Mouse (Mus musculus): ENCODE measurements around the gene Cd9.

Gene Cd9

DNA sequence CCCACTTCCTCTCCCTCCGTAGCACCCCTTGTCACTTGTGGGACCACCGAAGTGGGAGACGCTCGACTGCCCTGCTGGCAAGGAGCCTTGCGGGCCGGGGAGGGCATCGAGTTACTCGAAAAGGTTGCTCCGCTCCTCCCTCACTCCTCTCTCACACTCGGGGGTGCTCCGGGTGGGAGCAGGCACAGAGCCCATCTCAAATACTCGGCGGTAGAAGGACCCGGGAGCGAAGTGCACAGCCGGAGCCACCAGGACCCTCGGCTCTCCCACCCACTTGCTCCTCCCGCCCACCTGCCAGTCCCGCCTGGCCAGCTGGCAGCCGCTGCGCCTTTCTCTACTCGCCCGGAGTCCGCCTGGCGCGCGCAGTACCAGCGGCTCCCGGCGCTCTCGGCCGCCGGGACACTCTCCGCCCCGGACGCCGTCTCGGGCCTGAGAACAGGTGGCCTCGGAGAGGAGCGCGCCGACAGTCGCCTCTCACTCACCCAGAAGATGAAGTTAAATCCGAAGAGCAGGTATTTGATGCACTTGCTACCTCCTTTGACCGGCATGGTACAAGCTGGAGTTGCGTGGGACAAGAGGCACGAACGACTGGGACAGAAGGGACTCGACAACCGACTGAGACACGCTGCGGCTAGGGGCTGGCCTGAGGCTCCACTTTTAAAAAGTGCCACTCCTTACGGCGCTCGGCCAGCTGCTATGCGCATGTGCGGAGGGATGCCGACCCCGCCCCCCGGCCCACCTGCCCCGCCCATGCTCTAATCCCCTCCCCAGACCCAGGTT, at the start of gene Cd9:
Cd9 (minus strand) TSS at position 700 of the 780 bp plus-strand sequence.
- peak; percentile 88 for DNase-seq (ENCODE audit: inconsistent ontology term)

DNA sequence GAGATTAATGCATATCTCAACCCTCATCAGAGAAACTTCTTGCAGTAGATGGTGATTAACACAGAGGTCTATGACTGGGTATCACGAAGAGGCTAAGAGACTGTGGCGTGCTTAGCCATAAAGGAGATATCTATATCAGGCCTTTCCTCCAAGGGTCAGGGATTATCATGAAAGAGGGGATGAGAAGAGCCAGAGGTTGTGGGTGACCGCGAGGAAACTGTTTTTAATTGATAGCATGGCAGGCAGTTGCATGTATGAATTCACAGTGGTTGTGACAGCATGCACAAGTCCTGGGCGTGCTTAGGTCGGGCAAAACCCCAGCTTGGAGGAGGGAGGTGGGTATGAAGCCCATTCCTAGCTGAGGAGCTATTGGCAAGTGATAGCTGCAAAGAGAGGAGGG, 46.7 kb upstream of the Cd9 start:
- DNase-seq (ENCODE audit: inconsistent ontology term), result no peak

DNA sequence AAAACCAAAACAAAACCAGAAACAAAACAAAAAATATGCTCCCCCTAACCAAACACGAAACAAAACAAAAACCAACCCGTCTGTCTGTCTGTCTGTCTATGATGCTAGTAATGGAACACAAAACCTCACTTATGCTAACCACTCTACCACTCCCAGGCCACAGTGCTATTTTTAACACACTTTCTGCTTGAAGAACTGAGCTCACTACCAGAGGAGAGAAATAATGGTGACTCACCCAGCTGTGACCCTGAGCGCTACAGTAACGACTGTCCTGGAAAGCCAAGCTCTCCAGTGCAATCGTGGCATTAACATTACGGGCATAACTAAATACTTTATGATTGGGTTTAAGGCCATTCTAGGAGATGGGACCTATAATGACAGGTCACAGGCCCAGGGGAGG, 46.2 kb upstream of the Cd9 start:
- no peak for DNase-seq (ENCODE audit: inconsistent ontology term)

DNA sequence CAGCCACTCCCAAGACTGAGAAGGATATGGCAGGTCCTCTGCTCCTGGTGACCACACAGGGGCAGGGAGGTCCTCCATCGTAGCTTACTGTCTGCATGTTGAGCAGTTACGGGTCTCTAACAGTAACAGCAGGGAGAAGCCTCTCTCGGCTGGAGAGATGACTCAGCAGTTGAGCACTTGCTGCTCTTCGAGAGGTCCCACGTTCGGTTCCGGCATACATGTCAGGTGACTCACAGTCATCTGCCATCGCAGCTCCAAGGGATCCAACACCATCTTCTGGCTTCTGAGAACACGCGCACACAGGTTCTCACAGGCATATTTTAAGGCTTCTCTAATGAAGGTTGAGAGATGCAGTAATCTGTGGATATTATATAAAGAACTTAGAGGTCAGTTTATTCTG, 45.6 kb upstream of the Cd9 start:
- no peak for DNase-seq (ENCODE audit: inconsistent ontology term)

DNA sequence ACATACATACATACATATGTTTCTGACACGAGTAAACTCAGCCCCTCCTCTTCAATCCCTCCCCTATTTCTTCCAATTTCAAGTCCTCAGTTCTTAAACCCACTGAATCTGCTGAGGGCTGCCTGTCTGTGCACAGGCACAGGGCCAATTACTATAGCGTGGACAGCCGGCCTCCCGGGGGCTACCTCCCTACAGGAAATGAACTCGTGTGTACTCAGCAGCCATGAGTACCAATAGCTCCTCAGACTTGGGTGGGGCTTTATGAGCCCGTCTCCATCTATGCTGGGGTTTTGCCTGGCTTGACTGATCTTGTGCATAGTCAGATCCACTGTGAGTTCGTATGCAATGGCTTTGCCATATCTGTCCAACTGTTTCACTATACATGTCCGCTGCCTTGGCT, 44.8 kb upstream of the Cd9 start:
- no peak for DNase-seq (ENCODE audit: inconsistent ontology term)

DNA sequence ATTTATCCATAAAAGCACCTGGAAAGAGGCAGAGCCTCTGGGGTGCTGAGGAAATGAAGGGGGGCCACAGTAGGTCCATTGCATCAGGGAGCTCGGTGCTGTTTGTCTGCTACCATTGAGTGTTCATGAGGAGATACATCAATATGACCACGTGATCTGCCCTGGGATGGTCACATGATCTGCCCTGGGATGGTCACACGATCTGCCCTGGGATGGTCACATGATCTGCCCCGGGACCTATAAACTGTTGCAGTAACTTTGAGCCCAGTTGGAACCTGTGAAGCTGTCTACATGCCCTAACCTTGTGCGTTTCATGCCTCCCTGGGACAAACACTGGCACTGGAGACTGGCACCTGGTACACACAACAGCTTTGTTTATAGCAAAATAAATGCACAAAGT, 43.9 kb upstream of the Cd9 start:
- DNase-seq (ENCODE audit: inconsistent ontology term), result no peak

DNA sequence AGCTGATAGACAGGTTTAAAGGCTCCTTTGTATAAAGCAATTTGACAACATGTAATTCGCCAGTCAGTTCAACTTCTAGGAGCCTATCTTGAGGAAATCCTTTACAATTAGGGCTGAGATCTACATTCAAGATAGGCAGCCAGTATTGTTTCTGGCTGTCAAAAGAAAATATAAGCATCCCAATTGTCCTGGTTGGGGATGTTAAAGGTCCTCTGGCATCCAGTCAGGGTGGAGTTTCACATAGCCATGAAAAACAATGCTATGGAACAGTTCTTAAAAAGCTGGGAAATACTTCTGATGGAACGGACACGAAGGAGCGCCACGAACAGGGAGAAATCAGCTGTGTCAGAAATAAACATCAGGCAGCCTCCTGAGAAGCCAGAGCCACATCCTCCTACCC, 40.4 kb upstream of the Cd9 start:
- DNase-seq (ENCODE audit: inconsistent ontology term), result no peak

DNA sequence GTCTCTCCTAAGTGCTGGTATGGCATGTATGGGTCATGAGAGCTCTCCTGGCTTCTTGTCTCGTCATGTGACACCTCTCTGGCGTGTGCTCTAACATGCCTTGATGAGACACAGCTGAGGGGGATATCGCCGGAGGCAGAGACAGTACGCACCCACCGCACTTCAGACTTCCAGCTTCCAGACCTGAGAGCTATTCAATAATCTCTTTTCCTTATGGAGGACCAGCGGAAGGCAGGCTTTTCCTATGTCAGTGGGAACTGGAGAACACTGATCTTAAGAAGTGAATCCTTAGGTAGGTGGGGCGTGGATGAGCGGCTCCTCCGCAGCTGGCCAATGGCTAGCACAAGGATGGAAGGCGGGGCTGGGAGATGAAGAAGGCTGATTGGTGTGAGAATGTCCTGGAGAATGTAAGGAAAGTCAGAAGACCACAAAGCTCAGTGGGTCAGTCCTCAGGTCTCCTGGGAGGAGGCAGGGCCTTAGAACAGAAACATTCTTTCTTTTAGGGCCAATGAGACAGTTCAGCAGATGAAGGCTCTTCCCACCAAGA, 38.6 kb upstream of the Cd9 start:
- DNase-seq (ENCODE audit: inconsistent ontology term), result no peak

DNA sequence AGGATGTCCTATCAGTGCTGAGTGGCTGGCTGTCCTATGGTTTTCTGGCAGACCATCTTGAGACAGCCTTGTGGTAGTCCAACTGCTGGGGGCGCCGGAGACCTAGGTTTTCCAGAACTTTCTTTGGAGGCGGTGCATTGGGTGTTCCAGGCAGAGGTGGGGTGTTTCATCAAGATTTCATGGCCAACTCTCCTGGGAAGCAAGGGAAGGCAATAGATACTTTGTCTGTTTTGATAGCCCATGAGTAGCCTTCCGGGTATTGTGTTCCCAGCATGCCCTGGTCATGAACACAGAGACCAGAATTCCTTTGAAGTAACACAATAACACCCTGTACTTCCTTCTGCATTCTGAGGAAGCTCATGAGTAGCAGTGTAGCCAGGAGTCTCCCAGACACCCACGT, 34.9 kb upstream of the Cd9 start:
- no peak for DNase-seq (ENCODE audit: inconsistent ontology term)

DNA sequence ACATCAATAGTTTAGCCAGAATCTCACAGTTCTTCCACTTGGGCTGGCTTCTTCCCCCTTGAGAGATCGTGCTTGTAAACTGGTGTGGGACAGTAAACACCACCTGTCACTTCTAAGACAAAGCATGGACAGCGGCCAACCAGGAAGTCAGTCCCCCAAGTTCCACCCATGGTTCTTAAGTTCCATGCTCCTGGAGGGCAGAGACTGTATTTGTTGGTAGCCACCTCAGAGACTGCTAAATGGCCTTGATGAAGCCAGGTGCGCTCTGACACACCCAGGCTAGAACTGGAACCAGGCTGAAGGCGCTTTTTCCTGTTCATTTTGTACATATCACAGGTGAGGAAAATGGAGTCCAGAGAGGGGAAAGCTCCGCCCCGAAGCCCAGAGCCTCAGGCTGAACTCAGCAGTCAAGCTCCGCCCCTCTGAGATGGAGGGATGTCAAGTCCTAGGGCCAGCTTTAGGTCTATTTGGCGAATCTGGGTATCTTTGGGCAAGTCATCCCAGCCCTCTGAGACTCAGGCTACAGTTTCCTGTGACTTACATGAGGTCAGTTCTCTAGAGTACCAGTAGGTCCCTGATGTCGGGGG, 34.1 kb upstream of the Cd9 start:
- DNase-seq (ENCODE audit: inconsistent ontology term), result no peak

DNA sequence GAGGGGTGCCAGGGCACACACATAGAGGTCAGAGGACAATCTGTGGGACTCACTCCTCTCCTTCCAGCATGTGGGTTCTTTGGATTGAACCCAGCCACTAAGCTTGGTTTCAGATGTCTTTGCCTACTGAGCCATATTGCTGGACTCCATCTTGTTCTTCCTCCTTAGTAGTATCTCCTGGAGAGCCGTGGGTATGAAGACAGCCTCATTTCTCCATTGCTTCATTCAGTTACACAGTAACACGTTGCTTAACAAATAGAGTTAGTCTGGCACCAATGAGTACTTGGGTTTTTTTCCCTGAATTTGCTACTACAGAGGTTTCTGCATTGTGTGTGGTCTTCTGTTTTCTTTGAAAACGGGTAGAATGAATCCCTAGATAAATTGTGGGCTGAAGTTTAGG, 31.5 kb upstream of the Cd9 start:
- DNase-seq (ENCODE audit: inconsistent ontology term), result no peak

DNA sequence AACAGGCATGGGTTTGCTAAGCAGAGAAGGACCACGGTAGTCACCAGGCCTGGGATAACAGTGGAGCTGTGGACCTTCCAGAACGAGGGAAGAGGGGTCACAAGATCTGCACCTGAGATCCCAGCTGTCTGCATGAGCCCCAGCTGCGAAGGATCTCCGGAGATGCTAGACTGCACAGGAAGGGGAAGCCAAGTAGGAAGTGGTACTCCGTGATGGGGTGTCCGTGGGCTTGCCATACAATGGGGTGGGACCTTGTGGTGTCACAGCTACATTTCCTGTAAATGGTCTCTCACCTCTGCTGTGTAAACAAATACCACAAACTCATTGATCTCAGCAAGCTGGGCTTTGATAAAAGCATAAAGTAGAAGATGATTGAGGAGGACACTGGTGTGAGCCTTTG, 29.4 kb upstream of the Cd9 start:
- DNase-seq (ENCODE audit: inconsistent ontology term), result no peak

DNA sequence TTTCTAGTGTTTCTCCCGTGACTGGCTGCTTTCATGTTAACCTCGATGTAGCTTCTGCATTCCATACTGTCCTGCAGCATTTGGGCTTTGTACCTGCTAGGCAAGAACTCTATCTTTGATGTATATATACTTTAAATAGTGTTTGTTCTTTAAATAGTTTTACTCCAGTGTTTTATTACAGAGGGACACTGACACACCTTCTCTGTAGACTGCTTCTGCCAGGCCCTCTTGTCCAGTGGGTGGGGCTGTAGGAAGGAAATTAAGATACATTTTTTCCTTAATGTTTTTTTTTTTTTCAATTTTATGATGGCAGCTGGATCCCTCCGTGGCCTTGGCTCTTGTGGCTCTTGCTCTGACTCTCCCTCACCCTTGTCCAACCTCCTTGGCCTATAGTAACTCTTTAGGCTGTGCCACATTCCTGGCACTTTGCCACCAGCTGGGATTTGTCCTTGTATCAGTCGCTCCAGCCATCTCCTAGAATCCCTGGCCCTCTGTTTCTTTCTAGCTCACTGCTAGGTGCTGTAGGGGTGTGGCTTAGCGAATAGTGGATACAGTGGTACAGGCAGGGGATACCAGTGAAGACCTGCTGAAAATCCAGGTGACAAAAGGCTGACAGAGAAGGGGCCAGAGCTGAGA, 27.1 kb upstream of the Cd9 start:
- DNase-seq (ENCODE audit: inconsistent ontology term), result no peak

DNA sequence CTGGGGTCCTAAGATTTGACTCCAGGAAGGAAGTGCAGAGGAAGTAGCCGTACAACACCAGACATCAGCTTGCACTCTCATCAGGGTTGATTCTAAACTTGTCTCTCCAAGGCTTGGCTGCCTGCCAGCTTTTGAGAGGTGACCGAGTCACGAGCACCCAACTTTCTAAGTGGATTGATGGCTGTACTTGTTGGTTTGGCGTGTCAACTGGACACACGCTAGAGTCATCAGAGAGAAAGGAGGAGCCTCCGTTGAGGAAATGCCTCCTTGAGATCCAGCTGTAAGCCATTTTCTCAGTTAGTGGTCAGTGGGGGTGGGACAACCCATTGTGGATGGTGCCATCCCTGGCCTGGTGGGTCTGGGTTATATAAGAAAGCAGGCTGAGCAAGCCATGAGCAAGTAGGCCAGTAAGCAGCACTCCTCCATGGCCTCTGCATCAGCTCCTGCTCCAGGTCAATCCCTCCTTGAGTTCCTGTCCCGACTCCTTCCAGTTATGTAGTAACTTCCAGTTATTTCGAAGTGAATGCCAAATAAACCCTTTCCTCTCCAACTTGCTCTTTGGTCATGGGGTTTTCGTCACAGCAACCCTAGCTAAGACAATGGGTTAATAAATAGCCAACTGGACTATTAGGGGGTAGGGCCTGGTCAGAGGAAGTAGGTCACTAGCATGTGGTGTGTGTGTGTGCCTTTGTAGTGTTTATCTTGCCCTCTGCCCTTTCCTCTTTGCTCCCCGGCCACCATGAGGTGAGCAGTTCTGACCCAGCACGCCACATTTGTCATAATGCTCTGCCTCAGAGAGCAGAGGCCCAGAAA, 21.1 kb upstream of the Cd9 start:
- DNase-seq (ENCODE audit: inconsistent ontology term), result no peak

DNA sequence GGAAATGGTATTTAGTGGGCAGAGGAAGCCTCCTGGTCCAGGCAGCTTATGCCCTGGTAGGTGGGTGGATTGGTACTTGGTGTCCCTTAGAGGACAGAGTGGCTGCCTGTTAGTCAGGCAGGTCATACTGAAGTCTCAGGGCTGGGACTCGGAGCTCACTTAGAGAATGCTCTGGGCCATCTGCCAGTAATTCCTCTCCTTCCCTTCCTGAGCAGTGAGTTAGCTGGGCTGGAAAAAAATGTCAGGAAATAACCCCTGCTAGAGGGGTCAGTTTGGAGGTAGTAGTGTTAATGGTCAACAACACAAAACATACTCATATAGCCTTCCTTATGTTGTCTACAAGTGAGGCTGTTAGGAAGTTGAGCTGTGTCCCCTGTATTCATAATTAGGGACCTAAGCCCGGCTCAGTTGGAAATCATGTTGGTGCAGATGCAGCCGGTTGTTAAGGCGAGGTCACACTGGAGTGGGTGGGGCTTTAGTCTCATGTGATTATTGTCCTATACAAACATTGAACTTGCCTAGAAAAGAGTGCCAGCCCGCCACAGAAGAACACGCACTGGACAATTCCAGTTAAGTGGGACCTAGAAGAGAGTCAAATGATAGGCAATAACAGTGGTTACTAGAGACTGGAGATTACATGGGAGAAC, 18.5 kb upstream of the Cd9 start:
- peak; percentile 66 for DNase-seq (ENCODE audit: inconsistent ontology term)

DNA sequence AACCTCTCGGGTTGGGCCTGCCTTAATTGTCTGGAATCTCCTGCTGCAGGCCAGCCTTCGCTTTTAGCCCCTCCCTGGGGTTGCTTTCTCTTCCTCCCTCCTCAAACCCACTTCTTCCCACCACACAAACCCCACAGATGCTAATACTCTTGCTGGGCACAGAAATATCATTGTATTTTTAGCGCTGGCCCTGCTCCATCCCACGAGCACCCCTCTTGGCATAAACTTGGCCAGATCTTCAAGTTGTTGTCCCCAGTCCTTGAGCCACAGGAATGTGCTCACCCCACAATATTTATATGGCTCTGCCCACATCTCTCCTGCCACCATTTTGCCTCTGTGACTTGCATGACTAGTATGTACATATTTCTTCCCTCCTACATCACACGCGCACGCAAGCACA, 16.6 kb upstream of the Cd9 start:
- peak; percentile 70 for DNase-seq (ENCODE audit: inconsistent ontology term)

DNA sequence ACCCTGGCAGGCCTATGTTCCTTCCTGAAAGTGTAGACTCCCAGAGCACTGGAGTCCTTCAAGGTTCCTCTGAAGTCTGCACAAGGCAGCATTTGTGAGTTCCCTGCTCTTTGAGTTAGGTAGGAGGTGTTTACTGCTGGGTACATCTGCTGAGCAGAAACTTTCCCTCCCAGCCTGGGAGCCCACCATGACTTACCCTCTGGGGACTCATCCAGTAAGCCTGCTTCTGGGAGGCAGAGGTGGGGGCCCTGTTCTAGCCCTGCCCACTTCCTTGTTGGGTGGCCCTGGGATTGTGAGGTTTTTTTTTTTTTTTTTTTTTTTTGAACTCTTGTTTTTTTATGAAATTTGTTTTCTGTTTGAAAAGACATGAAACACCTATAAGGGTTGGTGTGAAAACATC, 16.1 kb upstream of the Cd9 start:
- DNase-seq (ENCODE audit: inconsistent ontology term), result no peak

DNA sequence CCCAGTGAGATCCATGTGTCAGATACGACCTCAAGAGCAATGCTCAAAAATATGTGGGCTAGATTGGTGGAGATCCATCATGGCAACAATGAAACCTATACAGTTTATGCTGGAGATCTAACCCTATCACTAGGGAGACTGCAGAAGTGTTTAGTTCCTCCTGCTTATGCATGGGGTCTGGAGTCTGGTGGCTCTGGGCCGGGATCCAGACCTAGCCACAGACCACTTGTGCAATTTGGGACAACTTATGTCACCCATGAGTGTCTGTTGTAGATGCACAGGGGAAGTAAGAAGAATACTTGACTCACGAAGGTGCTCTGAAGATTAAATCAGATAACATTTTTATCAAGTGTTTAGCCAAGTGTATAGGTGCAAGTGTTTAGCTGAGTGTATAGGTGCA, 15.2 kb upstream of the Cd9 start:
- DNase-seq (ENCODE audit: inconsistent ontology term), result no peak

DNA sequence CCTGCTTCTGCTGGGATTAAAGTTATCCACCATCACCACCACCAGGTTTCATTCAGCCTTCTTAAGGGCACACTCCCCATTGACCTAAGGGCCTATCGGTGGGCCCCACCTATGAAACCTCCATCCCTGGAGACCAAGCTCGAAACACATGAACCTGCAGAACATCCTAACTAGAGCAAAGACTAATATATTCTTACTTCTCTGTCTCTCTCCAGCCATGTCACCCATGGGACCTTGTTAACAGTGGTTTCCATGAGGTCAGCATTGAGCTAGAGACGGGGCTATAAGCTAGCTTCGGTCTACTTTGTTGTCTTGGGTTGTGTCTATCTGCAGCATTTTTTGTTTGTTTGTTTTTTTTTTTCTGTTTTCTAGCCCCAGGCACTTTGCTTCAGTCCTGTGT, 11.8 kb upstream of the Cd9 start:
- DNase-seq (ENCODE audit: inconsistent ontology term), result no peak

DNA sequence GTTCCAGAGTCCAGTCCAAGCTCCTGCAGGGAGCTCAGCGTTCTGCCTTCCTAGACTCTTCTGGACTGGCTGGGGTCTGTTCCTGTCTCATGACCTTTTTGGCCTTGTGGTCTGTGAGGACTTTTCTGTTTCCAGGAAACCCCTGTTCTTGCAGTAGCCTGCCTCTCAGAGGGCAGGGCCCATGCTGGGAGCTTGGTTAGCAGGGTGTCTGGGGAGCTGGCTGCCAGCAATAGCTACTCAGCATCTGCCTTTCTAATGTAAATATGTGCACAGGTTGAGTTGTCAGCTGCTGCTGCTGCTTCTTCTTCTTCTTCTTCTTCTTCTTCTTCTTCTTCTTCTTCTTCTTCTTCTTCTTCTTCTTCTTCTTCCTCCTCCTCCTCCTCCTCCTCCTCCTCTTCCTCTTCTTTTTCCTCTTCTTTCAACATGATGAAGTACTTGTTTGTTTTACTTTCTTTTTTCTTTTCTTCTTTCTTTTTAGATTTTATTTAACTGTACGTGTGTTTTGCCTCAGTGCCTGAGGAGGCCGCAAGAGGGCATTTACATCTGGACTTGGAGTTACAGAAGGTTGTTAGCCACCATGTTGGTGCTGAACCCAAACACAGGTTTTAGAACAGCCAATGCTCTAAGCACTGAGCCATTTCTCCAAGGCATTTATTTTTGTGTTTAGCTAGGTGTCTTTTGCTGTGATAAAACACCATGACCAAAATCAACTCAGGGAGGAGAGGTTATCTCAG, 10.2 kb upstream of the Cd9 start:
- DNase-seq (ENCODE audit: inconsistent ontology term), result no peak

DNA sequence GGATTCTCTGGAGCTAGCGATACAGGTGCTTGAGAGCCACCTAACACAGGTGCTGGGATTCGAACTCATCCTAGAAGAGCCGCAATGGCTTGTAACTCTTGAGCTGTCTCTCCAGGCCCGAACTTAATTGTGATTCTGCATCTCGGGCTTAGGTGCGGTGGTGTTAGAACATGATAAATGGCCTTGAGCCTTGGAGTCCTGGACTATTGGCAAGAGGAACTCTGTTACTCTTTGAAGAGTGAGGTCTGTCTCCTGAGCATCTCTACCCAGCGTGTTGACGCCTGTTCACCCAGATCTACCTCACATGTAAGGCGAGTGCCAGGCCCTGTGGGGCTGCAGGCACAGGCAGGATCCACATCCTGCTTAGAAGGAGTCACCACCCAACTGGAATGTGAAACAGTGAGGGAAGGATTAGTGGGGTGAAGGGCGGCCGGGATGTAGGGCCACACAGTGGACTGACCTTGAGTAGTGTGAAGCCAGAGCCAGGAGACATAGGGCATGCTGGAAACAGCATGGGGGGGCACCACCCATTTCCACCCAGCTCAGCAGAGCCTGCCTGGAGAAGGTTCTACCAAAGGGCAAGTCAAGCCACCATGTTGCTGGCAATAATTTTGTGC, 8.7 kb upstream of the Cd9 start:
- DNase-seq (ENCODE audit: inconsistent ontology term), result no peak

Data from Muller cell, postnatal 12 days (primary cell).